Mouse (Mus musculus): Measurements from ENCODE around the gene Galnt11.

DNA sequence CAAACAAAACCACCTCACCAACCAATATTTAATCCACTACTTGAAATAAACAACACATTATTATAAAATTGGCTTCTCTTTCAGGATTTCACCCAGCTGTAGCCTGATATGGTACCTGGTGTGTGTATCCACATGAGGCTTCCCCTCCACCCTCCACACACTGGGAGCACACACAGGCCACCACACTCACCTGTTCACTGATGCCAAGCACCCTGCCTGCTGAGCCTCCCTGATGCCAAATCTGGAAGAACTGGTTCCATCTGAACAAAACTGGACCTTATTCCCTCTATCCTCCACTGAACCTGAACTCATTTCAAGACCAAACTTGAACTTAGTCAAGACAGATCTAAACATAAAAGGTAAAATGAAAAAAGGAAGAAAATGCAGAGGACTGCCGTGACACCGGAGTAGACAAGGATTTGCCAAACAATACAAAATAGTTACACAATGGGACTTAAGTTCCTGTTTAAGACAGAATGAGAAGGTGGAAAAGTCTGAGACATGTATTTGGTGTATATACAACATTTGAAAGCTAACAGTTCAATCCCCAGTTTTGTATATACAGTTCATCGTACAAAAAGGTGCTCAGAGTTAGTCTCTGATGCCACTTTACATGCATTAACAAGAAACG lies 46.7 kb downstream of the Galnt11 start:
- TF ChIP-seq CTCF (conservative IDR thresholded peaks at IDR 0.05 in 1 of 2, IDR thresholded peaks at IDR 0.05 in 1 of 2; ENCODE audit: low read depth in 2 of 2, low read length in 2 of 2), result no peak
- no peak for TF ChIP-seq CHD2 (IDR thresholded peaks at IDR 0.05; ENCODE audit: low read length)
- TF ChIP-seq JUND (conservative IDR thresholded peaks at IDR 0.05; ENCODE audit: low read depth, low read length), result no peak
- TF ChIP-seq RCOR1 (conservative IDR thresholded peaks at IDR 0.05; ENCODE audit: low read depth, low read length), result no peak
- TF ChIP-seq MXI1 (IDR thresholded peaks at IDR 0.05; ENCODE audit: low read depth, low read length), result no peak
- TF ChIP-seq KAT2A (IDR thresholded peaks at IDR 0.05; ENCODE audit: insufficient replicate concordance, low read length), result no peak
- no peak for TF ChIP-seq RAD21 (IDR thresholded peaks at IDR 0.05; ENCODE audit: low read depth, low read length)
- TF ChIP-seq CHD1 (IDR thresholded peaks at IDR 0.05; ENCODE audit: low read depth, low read length), result no peak
- TF ChIP-seq ZC3H11A (IDR thresholded peaks at IDR 0.05; ENCODE audit: low read depth, low read length), result no peak
- no peak for TF ChIP-seq USF2 (conservative IDR thresholded peaks at IDR 0.05; ENCODE audit: low read depth, low read length)
- no peak for TF ChIP-seq POLR2A (IDR thresholded peaks at IDR 0.05; ENCODE audit: low read depth, low read length)
- TF ChIP-seq ZMIZ1 (IDR thresholded peaks at IDR 0.05; ENCODE audit: low read depth, low read length), result no peak

All from CH12.LX (cell line).